ENCODE assay signal across 10 mouse cellular contexts in the genomic region with DNA sequence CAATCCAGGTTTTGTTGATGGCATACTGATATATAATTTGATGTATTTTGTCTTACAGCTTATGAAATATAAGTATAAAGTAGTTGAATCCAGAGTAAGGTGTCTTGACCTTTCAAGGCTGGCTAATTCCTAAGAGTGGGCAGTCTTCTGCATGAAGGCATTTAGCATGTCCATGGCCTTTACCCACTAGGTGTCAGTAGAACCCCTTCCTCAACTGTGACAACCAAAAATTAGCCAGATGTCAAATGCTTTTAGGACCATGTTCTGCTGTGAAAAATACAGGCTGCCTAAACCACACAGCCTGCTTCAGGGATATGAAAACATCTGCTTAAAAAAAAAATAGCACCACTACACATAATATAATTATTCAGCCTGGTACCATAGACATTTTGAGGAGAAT. TPM values are rescaled to one million over a fixed set of nuclear protein-coding genes. Genes with fewer than 3 reads are reported as not detected.
DNase-seq lines count a peak whose midpoint lies in the region; ATAC-seq and TF ChIP-seq lines count a peak whose summit lies in the region.
"Had no signal": no experiment of that assay in that cellular context is flagged by ENCODE, and none has a peak within 500 bp of the region (broad histone marks: within the 10 kb centered on the region; RNA-seq: fewer than 3 reads in every experiment).

No protein-coding gene starts in this region.

- no peak overlapping the region for H3K4me2 ChIP-seq in hindbrain, embryonic 12.5 days (replicated peaks)
- H3K4me2 ChIP-seq: lung, embryonic 15.5 days had no signal

- H3K79me2 ChIP-seq in C2C12 (ENCODE audit: control insufficient read depth, insufficient read depth) (no peaks in the 10 kb centered on the region), MEL (ENCODE audit: control insufficient read depth, insufficient read depth, low read length, poor library complexity) (no peaks in the 10 kb centered on the region)

- DNase-seq in hindbrain, embryonic 10.5 days (ENCODE audit: low spot score), result peak; percentile 50
- peak; percentile 54 for DNase-seq in MEL (ENCODE audit: low read depth, low spot score)
- DNase-seq in heart, postnatal 10 days, result peak; percentile 80 to 81
- peak; percentile 78 for DNase-seq in mesoderm, embryonic 11.5 days (ENCODE audit: low read depth, low spot score)
- no peak for DNase-seq in spleen, postnatal 4 days (ENCODE audit: low spot score in 2 of 2)

- no peak overlapping the region for H3K4me3 ChIP-seq in hindbrain, embryonic 10.5 days
- no peak overlapping the region for H3K4me3 ChIP-seq in hindbrain, embryonic 12.5 days
- no peak overlapping the region for H3K4me3 ChIP-seq in C2C12 (ENCODE audit: insufficient read depth, poor library complexity, severe bottlenecking)
- no peak overlapping the region for H3K4me3 ChIP-seq in MEL (ENCODE audit: control insufficient read depth in 1 of 2, insufficient read depth in 1 of 2, low read depth in 2 of 2, low read length in 2 of 2)
- H3K4me3 ChIP-seq: erythroblast, embryonic 14.5 days; lung, embryonic 15.5 days had no signal

- no peaks in the 10 kb centered on the region for H3K79me3 ChIP-seq in C2C12 (ENCODE audit: low read depth)

- H3K36me3 ChIP-seq in hindbrain, embryonic 10.5 days, result no peaks in the 10 kb centered on the region
- no peaks in the 10 kb centered on the region for H3K36me3 ChIP-seq in hindbrain, embryonic 12.5 days
- no peaks in the 10 kb centered on the region for H3K36me3 ChIP-seq in C2C12 (ENCODE audit: control insufficient read depth, insufficient read depth)
- H3K36me3 ChIP-seq in MEL (ENCODE audit: control insufficient read depth in 1 of 2, insufficient read depth in 2 of 2, low read length in 2 of 2), result no peaks in the 10 kb centered on the region
- H3K36me3 ChIP-seq: lung, embryonic 15.5 days had no signal

- peaks cover 21% of the 10 kb centered on the region for H3K4me1 ChIP-seq in hindbrain, embryonic 10.5 days (replicated peaks)
- no peaks in the 10 kb centered on the region for H3K4me1 ChIP-seq in hindbrain, embryonic 12.5 days
- peaks cover 0 to 4% of the 10 kb centered on the region in 2 experiments; a peak in 1 of 4 replicates for H3K4me1 ChIP-seq in MEL (ENCODE audit: control insufficient read depth in 1 of 2, insufficient read depth in 2 of 2, low read length in 2 of 2)

- H3K27me3 ChIP-seq in hindbrain, embryonic 10.5 days (ENCODE audit: insufficient read depth, poor library complexity, severe bottlenecking), result peaks cover 6% of the 10 kb centered on the region; the same call in 1 of the 2 replicates
- 0 out of 2 replicates have a peak, but pooled peaks cover 3% of the 10 kb centered on the region for H3K27me3 ChIP-seq in hindbrain, embryonic 12.5 days
- no peaks in the 10 kb centered on the region for H3K27me3 ChIP-seq in C2C12 (ENCODE audit: control insufficient read depth, insufficient read depth, insufficient read length)
- H3K27me3 ChIP-seq in MEL (ENCODE audit: control insufficient read depth in 1 of 2, insufficient read depth in 2 of 2, low read length in 2 of 2), result no peaks in the 10 kb centered on the region; a peak in 2 of 4 replicates
- H3K27me3 ChIP-seq: lung, embryonic 15.5 days had no signal

- TF ChIP-seq CTCF in C2C12 (IDR thresholded peaks at IDR 0.05; ENCODE audit: control insufficient read depth, insufficient read depth, insufficient read length), result peak; percentile 61
- TF ChIP-seq CTCF in MEL (IDR thresholded peaks at IDR 0.05 in 2 of 3, conservative IDR thresholded peaks at IDR 0.05 in 1 of 3; ENCODE audit: control insufficient read depth in 1 of 3, insufficient read depth in 1 of 3, low read depth in 2 of 3, low read length in 3 of 3, poor library complexity in 1 of 3, severe bottlenecking in 1 of 3), result peak; percentile 29 to 72 (median 53)

- no peak for TF ChIP-seq POLR2A in MEL (IDR thresholded peaks at IDR 0.05; ENCODE audit: control insufficient read depth in 1 of 2, insufficient read depth in 1 of 2, low read depth in 1 of 2, low read length in 2 of 2, poor library complexity in 1 of 2)

- H3K9me3 ChIP-seq in hindbrain, embryonic 10.5 days, result no peaks in the 10 kb centered on the region
- no peaks in the 10 kb centered on the region for H3K9me3 ChIP-seq in hindbrain, embryonic 12.5 days (replicated peaks)
- no peaks in the 10 kb centered on the region for H3K9me3 ChIP-seq in MEL (replicated peaks; ENCODE audit: insufficient read depth, low read length)
- H3K9me3 ChIP-seq: lung, embryonic 15.5 days had no signal

- TF ChIP-seq RAD21 in MEL (IDR thresholded peaks at IDR 0.05; ENCODE audit: low read depth, low read length), result peak; percentile 72

- no peak overlapping the region for H3K9ac ChIP-seq in hindbrain, embryonic 12.5 days
- H3K9ac ChIP-seq in MEL (ENCODE audit: control insufficient read depth, low read depth, low read length, poor library complexity, severe bottlenecking), result no peak overlapping the region
- H3K9ac ChIP-seq: lung, embryonic 15.5 days had no signal

- TF ChIP-seq EP300 in MEL (IDR thresholded peaks at IDR 0.05; ENCODE audit: low read depth in 1 of 2, low read length in 2 of 2), result no peak

- no peak overlapping the region for H3ac ChIP-seq in C2C12 (ENCODE audit: control insufficient read depth, insufficient read length, low read depth)

- ATAC-seq in hindbrain, embryonic 12.5 days (ENCODE audit: low FRiP score), result no peak
- no peak for ATAC-seq in inflammation-experienced regulatory T-cells, adult 6 months

- H3K27ac ChIP-seq in hindbrain, embryonic 10.5 days, result no peak overlapping the region
- no peak overlapping the region for H3K27ac ChIP-seq in hindbrain, embryonic 12.5 days
- no peak overlapping the region for H3K27ac ChIP-seq in MEL (ENCODE audit: control insufficient read depth, low read depth, low read length)
- H3K27ac ChIP-seq: lung, embryonic 15.5 days had no signal

- intact Hi-C loops in heart, postnatal 10 days (cut with DNase I), result loop anchor here (2.0 kb wide), 2 partner anchors 79 to 177 kb away; no protein-coding TSS in a partner anchor

TF ChIP-seq in C2C12, 6 proteins besides CTCF, POLR2A, EP300 and RAD21:
- TF ChIP-seq USF1 (IDR thresholded peaks at IDR 0.05; ENCODE audit: low read depth), result no peak
- no peak for TF ChIP-seq CEBPB (IDR thresholded peaks at IDR 0.05; ENCODE audit: low read depth)
- no peak for TF ChIP-seq FOSL1 (IDR thresholded peaks at IDR 0.05; ENCODE audit: insufficient read depth, low read length, poor library complexity, severe bottlenecking)
- no peak for TF ChIP-seq MYOG (IDR thresholded peaks at IDR 0.05; ENCODE audit: control insufficient read depth, extremely low read depth, insufficient read length)
- no peak for TF ChIP-seq MAX (IDR thresholded peaks at IDR 0.05)
- TF ChIP-seq MYOD1 (IDR thresholded peaks at IDR 0.05; ENCODE audit: control insufficient read depth, insufficient read length, low read depth), result no peak

TF ChIP-seq in MEL, 35 proteins besides CTCF, POLR2A, EP300 and RAD21:
- TF ChIP-seq ETS1 (IDR thresholded peaks at IDR 0.05; ENCODE audit: low read depth, low read length), result no peak
- TF ChIP-seq NRF1 (IDR thresholded peaks at IDR 0.05; ENCODE audit: insufficient read depth, low read depth, low read length, poor library complexity, severe bottlenecking), result no peak
- peak; percentile 56 for TF ChIP-seq ZC3H11A (IDR thresholded peaks at IDR 0.05; ENCODE audit: low read depth, low read length)
- TF ChIP-seq TAL1 (IDR thresholded peaks at IDR 0.05; ENCODE audit: low read length), result no peak
- peak; percentile 65 for TF ChIP-seq SMC3 (IDR thresholded peaks at IDR 0.05; ENCODE audit: low read depth, low read length)

RNA-seq across cellular contexts. Expression of gene Arhgap29, which starts 11.8 kb away (rescaled TPM):
- polyA plus RNA-seq in hindbrain, embryonic 10.5 days (2016; fragmentation: Nextera tagmentation; extraction: Ambion mirVana), result 23.3 and 31.8 TPM in 2 replicates
- polyA plus RNA-seq in hindbrain, embryonic 12.5 days (2016; fragmentation: Nextera tagmentation; extraction: Ambion mirVana), result 41.5 and 50.6 TPM in 2 replicates
- polyA plus RNA-seq in C2C12 (2012; fragmentation: generic; extraction: Trizol), result 5.8 TPM
- total RNA-seq in MEL (2012; rRNA removed), result 0.23 and 0.36 TPM in 2 replicates
- polyA plus RNA-seq in MEL (2012; ENCODE audit: insufficient read depth in 1 of 2, insufficient read length in 2 of 2, low read depth in 1 of 2, low replicate concordance in 2 of 2, missing spikeins in 1 of 2), result under 1 TPM in 1 of 2 experiments, not detected in 1; 0.19 TPM
- total RNA-seq in heart, postnatal 10 days (2021), result 100 to 1,000 TPM in 1 of 2 experiments, 10 to 100 TPM in 1; 93.7 to 109 TPM
- polyA plus RNA-seq in inflammation-experienced regulatory T-cells, adult 6 months (2017; shearing (Covaris generic)), result under 1 TPM in 2 of 3 experiments, not detected in 1; 0.20 to 0.43 TPM
- polyA plus RNA-seq: erythroblast, embryonic 14.5 days had no signal

Comparison
In these comparisons a context has a peak if more than half of its experiments do, and no peak if none do; other contexts are left out.
1. DNase-seq: peak in hindbrain, embryonic 10.5 days (single experiment), MEL (single experiment), heart, postnatal 10 days (2 of 2) and mesoderm, embryonic 11.5 days (single experiment); none in spleen, postnatal 4 days (0 of 2).